Mouse (Mus musculus) lung, embryonic 15.5 days (tissue): ENCODE measurements around the gene Gm10840. TPM values are rescaled to one million over a fixed set of nuclear protein-coding genes. Genes with fewer than 3 reads are reported as not detected.
"Not testable (repeated sequence)": the region's sequence is repeated elsewhere in the genome, so short reads cannot be mapped to it uniquely, and the experiment has no call there.

ENCODE experiments used
- ATAC-seq: fragments of 200-750 bp; cut with Nextera tagmentation; 2 replicates; pipeline ENCODE4 v1.8.0; 2017; ENCODE audit warnings: moderate number of reproducible peaks, borderline replicate concordance; ENCODE audit not compliant: low FRiP score, low TSS enrichment; ENCODE audit errors: extremely low read depth
- H3K27ac ChIP-seq: fragments of 300-500 bp; sonication (generic); 2 replicates; pipeline ENCODE4 v1.5.1; 2015; ENCODE audit warnings: moderate library complexity, mild to moderate bottlenecking, inconsistent platforms
- H3K27me3 ChIP-seq: fragments of 300-500 bp; sonication (generic); 2 replicates; pipeline ENCODE4 v1.6.1; 2015; ENCODE audit warnings: inconsistent platforms
- H3K36me3 ChIP-seq: fragments of 300-500 bp; sonication (generic); 2 replicates; pipeline ENCODE4 v1.6.1; 2015; ENCODE audit warnings: inconsistent platforms
- H3K4me1 ChIP-seq: fragments of 300-500 bp; sonication (generic); 2 replicates; pipeline ENCODE4 v1.6.1; 2015; ENCODE audit warnings: inconsistent platforms
- H3K4me2 ChIP-seq: fragments of 300-500 bp; sonication (generic); 2 replicates; pipeline ENCODE4 v1.6.1; 2015; ENCODE audit warnings: inconsistent platforms, mild to moderate bottlenecking, moderate library complexity
- H3K4me3 ChIP-seq: fragments of 300-500 bp; sonication (generic); 2 replicates; pipeline ENCODE4 v1.5.1; 2015; ENCODE audit warnings: mild to moderate bottlenecking, inconsistent platforms
- H3K9ac ChIP-seq: fragments of 300-500 bp; sonication (generic); 2 replicates; pipeline ENCODE4 v1.6.1; 2015; ENCODE audit warnings: inconsistent platforms
- H3K9me3 ChIP-seq: fragments of 300-500 bp; sonication (generic); 2 replicates; pipeline ENCODE4 v1.6.1; 2016; ENCODE audit warnings: inconsistent platforms
- WGBS: fragments of 180-500 bp; shearing (Covaris S2); methylation state at CpG from one replicate; pipeline ENCODE4 v1.1.7; 2015; 5-methylcytosine and 5-hydroxymethylcytosine counted together
- polyA plus RNA-seq: library from polyadenylated mRNA; unstranded; fragments of >200 nt; fragmentation: Nextera tagmentation; extraction: Ambion mirVana; gene quantifications from 2 replicates; pipeline ENCODE4 v1.2.1, GENCODE M21; 2015

The Gm10840 gene
- polyA plus RNA-seq, 1 experiment from 2014 or later = not detected

GRCm38 (mm10) chr11:106187326-106187725 is 26.7 kb downstream of the Gm10840 start:
- no peaks in the 10 kb centered on the region for H3K27me3 ChIP-seq
- no peak overlapping the region for H3K27ac ChIP-seq
- H3K9me3 ChIP-seq = no peaks in the 10 kb centered on the region
- 0 out of 2 replicates have a peak, but pooled peaks cover 5% of the 10 kb centered on the region for H3K36me3 ChIP-seq
- no peak overlapping the region for H3K4me2 ChIP-seq
- no peak for ATAC-seq
- no peak overlapping the region for H3K4me3 ChIP-seq
- no peak overlapping the region for H3K9ac ChIP-seq
- H3K4me1 ChIP-seq = peaks cover 2% of the 10 kb centered on the region; the same call in 1 of the 2 replicates
- 87% methylated on average over 4 of the region's 4 CpGs for WGBS

GRCm38 (mm10) chr11:106191716-106192115 is 31.1 kb downstream of the Gm10840 start:
- Histone ChIP-seq H3K9me3 (no peaks in the 10 kb centered on the region), H3K9ac (no peak overlapping the region), H3K36me3 (no peaks in the 10 kb centered on the region; the same call in 1 of the 2 replicates), H3K27ac (no peak overlapping the region), H3K4me2 (no peak overlapping the region), H3K4me1 (peaks cover 21% of the 10 kb centered on the region), H3K4me3 (no peak overlapping the region), H3K27me3 (no peaks in the 10 kb centered on the region)
- no peak for ATAC-seq
- 99% methylated on average over 3 of the region's 3 CpGs for WGBS

- Histone ChIP-seq H3K27ac (no peak overlapping the region), H3K4me3 (peak overlapping the region; percentile 54), H3K27me3 (no peaks in the 10 kb centered on the region), H3K4me2 (peak overlapping the region; percentile 67), H3K9ac (no peak overlapping the region), H3K36me3 (peaks cover under 1% of the 10 kb centered on the region; the same call in 1 of the 2 replicates), H3K4me1 (peaks cover 21% of the 10 kb centered on the region), H3K9me3 (no peaks in the 10 kb centered on the region)
- 81% methylated on average over 5 of the region's 5 CpGs for WGBS
- ATAC-seq = no peak
Observed at GRCm38 (mm10) chr11:106192241-106192640, 31.6 kb downstream of the Gm10840 start.

GRCm38 (mm10) chr11:106192657-106193370 is 32.2 kb downstream of the Gm10840 start:
- Histone ChIP-seq H3K4me2 (peak overlapping the region; percentile 67), H3K27ac (peak overlapping the region; percentile 76), H3K9ac (peak overlapping the region; percentile 55), H3K36me3 (peaks cover 6% of the 10 kb centered on the region), H3K9me3 (no peaks in the 10 kb centered on the region), H3K4me1 (peaks cover 21% of the 10 kb centered on the region), H3K4me3 (peak overlapping the region; percentile 54), H3K27me3 (no peaks in the 10 kb centered on the region)
- peak; percentile 2 for ATAC-seq
- 8% methylated on average over 19 of the region's 19 CpGs for WGBS

- Histone ChIP-seq H3K4me1 (peaks cover 21% of the 10 kb centered on the region), H3K27me3 (no peaks in the 10 kb centered on the region), H3K9me3 (no peaks in the 10 kb centered on the region), H3K4me2 (peak overlapping the region; percentile 67), H3K4me3 (peak overlapping the region; percentile 54), H3K36me3 (peaks cover 14% of the 10 kb centered on the region), H3K9ac (peak overlapping the region; percentile 58), H3K27ac (peak overlapping the region; percentile 85)
- peak; percentile 98 for ATAC-seq
- 1% methylated on average over 44 of the region's 44 CpGs for WGBS
Observed at GRCm38 (mm10) chr11:106193371-106194154, 32.9 kb downstream of the Gm10840 start.

GRCm38 (mm10) chr11:106194155-106194541 is 33.5 kb downstream of the Gm10840 start:
- Histone ChIP-seq H3K27ac (peak overlapping the region; percentile 85), H3K4me3 (peak overlapping the region; percentile 54), H3K4me1 (peaks cover 21% of the 10 kb centered on the region), H3K4me2 (peak overlapping the region; percentile 67), H3K9me3 (no peaks in the 10 kb centered on the region), H3K36me3 (peaks cover 18% of the 10 kb centered on the region), H3K9ac (peak overlapping the region; percentile 58), H3K27me3 (no peaks in the 10 kb centered on the region)
- no peak for ATAC-seq
- 33% methylated on average over 3 of the region's 3 CpGs for WGBS

- ATAC-seq = no peak
- WGBS = 83% methylated on average over 7 of the region's 7 CpGs
Observed at GRCm38 (mm10) chr11:106194891-106195290, 34.2 kb downstream of the Gm10840 start.

GRCm38 (mm10) chr11:106195341-106195740 is 34.7 kb downstream of the Gm10840 start:
- Histone ChIP-seq H3K4me2 (no peak overlapping the region), H3K36me3 (peaks cover 18% of the 10 kb centered on the region), H3K4me3 (no peak overlapping the region), H3K9me3 (no peaks in the 10 kb centered on the region), H3K27ac (peak overlapping the region; percentile 36; the same call in 1 of the 2 replicates), H3K9ac (no peak overlapping the region), H3K4me1 (peaks cover 21% of the 10 kb centered on the region), H3K27me3 (no peaks in the 10 kb centered on the region)
- no peak for ATAC-seq

More at GRCm38 (mm10) chr11:106194891-106195290, 34.2 kb downstream of the Gm10840 start:
- Histone ChIP-seq H3K27ac (peak overlapping the region; percentile 36), H3K27me3 (no peaks in the 10 kb centered on the region), H3K9ac (no peak overlapping the region), H3K4me3 (no peak overlapping the region), H3K4me1 (peaks cover 21% of the 10 kb centered on the region), H3K36me3 (peaks cover 18% of the 10 kb centered on the region), H3K4me2 (no peak overlapping the region), H3K9me3 (no peaks in the 10 kb centered on the region)

GRCm38 (mm10) chr11:106198277-106198676 is 37.6 kb downstream of the Gm10840 start:
- Histone ChIP-seq H3K9me3 (no peaks in the 10 kb centered on the region), H3K27me3 (no peaks in the 10 kb centered on the region), H3K4me1 (peaks cover 14% of the 10 kb centered on the region; the same call in 1 of the 2 replicates), H3K9ac (no peak overlapping the region), H3K4me3 (no peak overlapping the region), H3K36me3 (peaks cover 45% of the 10 kb centered on the region), H3K27ac (no peak overlapping the region), H3K4me2 (no peak overlapping the region)
- WGBS = 72% methylated on average over 4 of the region's 4 CpGs
- ATAC-seq = no peak

- H3K9me3 ChIP-seq, ATAC-seq, H3K4me3 ChIP-seq, H3K4me1 ChIP-seq, H3K27me3 ChIP-seq, H3K27ac ChIP-seq, H3K9ac ChIP-seq, H3K4me2 ChIP-seq: not testable (repeated sequence)
- 92% methylated on average over 7 of the region's 7 CpGs for WGBS
- peaks cover 55% of the 10 kb centered on the region for H3K36me3 ChIP-seq
Observed at GRCm38 (mm10) chr11:106199997-106200396, 39.3 kb downstream of the Gm10840 start.

GRCm38 (mm10) chr11:106200756-106201155 is 40.1 kb downstream of the Gm10840 start:
- Histone ChIP-seq H3K27me3 (no peaks in the 10 kb centered on the region), H3K4me1 (no peaks in the 10 kb centered on the region), H3K9me3 (no peaks in the 10 kb centered on the region), H3K4me2 (no peak overlapping the region), H3K9ac (no peak overlapping the region), H3K36me3 (peaks cover 63% of the 10 kb centered on the region), H3K4me3 (no peak overlapping the region), H3K27ac (no peak overlapping the region)
- 74% methylated on average over 6 of the region's 6 CpGs for WGBS
- no peak for ATAC-seq
